Comparison of ENCODE assay signal across 21 mouse cellular contexts in genomic region chr4:151506701-151507100, GRCm38 (mm10).
DNase-seq lines count a peak whose midpoint lies in the region; ATAC-seq and TF ChIP-seq lines count a peak whose summit lies in the region.
"Had no signal": no experiment of that assay in that cellular context is flagged by ENCODE, and none has a peak within 500 bp of the region (broad histone marks: within the 10 kb centered on the region; RNA-seq: fewer than 3 reads in every experiment).

No protein-coding gene starts in this region.

- no peaks in the 10 kb centered on the region for H3K9me3 ChIP-seq in stomach, postnatal 0 days (ENCODE audit: control insufficient read depth, low read length)
- H3K9me3 ChIP-seq: hindbrain, embryonic 13.5 days had no signal

- no peak overlapping the region for H3K4me3 ChIP-seq in stomach, postnatal 0 days (ENCODE audit: low read depth, low read length)
- H3K4me3 ChIP-seq: embryonic facial prominence, embryonic 10.5 days; forebrain, embryonic 10.5 days; heart, embryonic 10.5 days; hindbrain, embryonic 13.5 days had no signal

- H3K4me2 ChIP-seq in stomach, postnatal 0 days (replicated peaks; ENCODE audit: low read depth) = no peak overlapping the region
- H3K4me2 ChIP-seq: hindbrain, embryonic 13.5 days had no signal

- no peak overlapping the region for H3K27ac ChIP-seq in stomach, postnatal 0 days (replicated peaks)
- H3K27ac ChIP-seq: embryonic facial prominence, embryonic 10.5 days; forebrain, embryonic 10.5 days; heart, embryonic 10.5 days; hindbrain, embryonic 13.5 days; hindbrain, postnatal 0 days had no signal

- DNase-seq in frontal cortex, adult 2 months (ENCODE audit: extremely low spot score in 1 of 2, low spot score in 1 of 2) = peak; percentile 9 to 30
- DNase-seq in frontal cortex, postnatal 10 days (ENCODE audit: low spot score in 2 of 2) = no peak
- DNase-seq in left cerebral cortex, postnatal 25 days (ENCODE audit: low spot score in 2 of 2) = peak; percentile 6 to 54
- no peak for DNase-seq in left cerebral cortex, adult 9 months (ENCODE audit: low spot score in 2 of 2)
- peak; percentile 59 for DNase-seq in 3T3-L1 (ENCODE audit: low read depth, low spot score)
- DNase-seq in stomach, postnatal 0 days (ENCODE audit: low spot score) = no peak
- DNase-seq: adrenal gland, adult 2 months; adrenal gland, postnatal 25 days; cerebellum, adult 2 months; cerebellum, postnatal 10 days; gastrocnemius, postnatal 10 days; heart, adult 18-20 months; heart, postnatal 10 days had no signal

- WGBS in stomach, postnatal 0 days = 60% methylated on average over 6 of the region's 6 CpGs

- TF ChIP-seq EP300 in stomach, postnatal 0 days (optimal IDR thresholded peaks at IDR 0.05) = no peak

- no peaks in the 10 kb centered on the region for H3K4me1 ChIP-seq in stomach, postnatal 0 days (replicated peaks; ENCODE audit: control insufficient read depth, insufficient read depth)
- H3K4me1 ChIP-seq: embryonic facial prominence, embryonic 10.5 days; forebrain, embryonic 10.5 days; heart, embryonic 10.5 days had no signal

- H3K9ac ChIP-seq in stomach, postnatal 0 days (ENCODE audit: low read length) = no peak overlapping the region
- H3K9ac ChIP-seq: hindbrain, embryonic 13.5 days had no signal

- H3K27me3 ChIP-seq in stomach, postnatal 0 days (ENCODE audit: control insufficient read depth, insufficient read depth, low read length) = no peaks in the 10 kb centered on the region
- H3K27me3 ChIP-seq: CH12.LX; hindbrain, embryonic 13.5 days had no signal

- intact Hi-C loops in left cerebral cortex, postnatal 25 days (cut with DNase I) = no loop called here

- ATAC-seq in stomach, postnatal 0 days (ENCODE audit: low FRiP score, low TSS enrichment) = no peak
- no peak for ATAC-seq in erythroid progenitor cell, adult 5-6 weeks (replicated peaks; ENCODE audit: low FRiP score, poor library complexity, severe bottlenecking)
- ATAC-seq: forebrain, embryonic 14.5 days; hindbrain, postnatal 0 days had no signal

- 0 out of 2 replicates have a peak, but pooled peaks have one; percentile 7 for TF ChIP-seq CTCF in stomach, postnatal 0 days (IDR thresholded peaks at IDR 0.05; ENCODE audit: low read depth)

- no peaks in the 10 kb centered on the region for H3K36me3 ChIP-seq in stomach, postnatal 0 days (ENCODE audit: control insufficient read depth, insufficient read depth, low read length)
- H3K36me3 ChIP-seq: embryonic facial prominence, embryonic 10.5 days; forebrain, embryonic 10.5 days; heart, embryonic 10.5 days; hindbrain, embryonic 13.5 days had no signal

Comparison
In these comparisons a context has a peak if more than half of its experiments do, and no peak if none do; other contexts are left out.
1. DNase-seq: peak in frontal cortex, adult 2 months (2 of 2), left cerebral cortex, postnatal 25 days (2 of 2) and 3T3-L1 (single experiment); none in frontal cortex, postnatal 10 days (0 of 2), left cerebral cortex, adult 9 months (0 of 2) and stomach, postnatal 0 days (single experiment).